Mouse (Mus musculus) ES-E14 (cell line): Measurements from ENCODE around the gene Dcp1a.

ENCODE experiments used
- MAFK ChIP-seq: IDR thresholded peaks from 2 replicates; pipeline ENCODE4 v1.6.1; 2014; ENCODE audit warnings: mild to moderate bottlenecking, low read depth, low read length, inconsistent platforms; ENCODE audit not compliant: insufficient read depth
- ZNF384 ChIP-seq: IDR thresholded peaks from 2 replicates; pipeline ENCODE4 v1.6.1; 2012; ENCODE audit warnings: low read depth, low read length, inconsistent platforms

- TF ChIP-seq MAFK (no peak), ZNF384 (no peak)
Measured at GRCm38 (mm10) chr14:30493276-30493675, 13.9 kb downstream of the Dcp1a start.
